Mouse (Mus musculus) lung, postnatal 14 days (tissue): ENCODE measurements around the gene Tpm3.
A peak's percentile ranks its signal among the peaks of the same experiment; 100 is the strongest.

ENCODE experiments used
- DNase-seq: peaks from one replicate; pipeline ENCODE4 v3.0.0; 2021

Gene Tpm3

GRCm38 (mm10) chr3:90072294-90072693, at the start of gene Tpm3:
Gene Tpm3 (plus strand): TSS chr3:90072649.
- no peak for DNase-seq

GRCm38 (mm10) chr3:90034653-90035052, 37.8 kb upstream of the Tpm3 start:
- no peak for DNase-seq

DNA sequence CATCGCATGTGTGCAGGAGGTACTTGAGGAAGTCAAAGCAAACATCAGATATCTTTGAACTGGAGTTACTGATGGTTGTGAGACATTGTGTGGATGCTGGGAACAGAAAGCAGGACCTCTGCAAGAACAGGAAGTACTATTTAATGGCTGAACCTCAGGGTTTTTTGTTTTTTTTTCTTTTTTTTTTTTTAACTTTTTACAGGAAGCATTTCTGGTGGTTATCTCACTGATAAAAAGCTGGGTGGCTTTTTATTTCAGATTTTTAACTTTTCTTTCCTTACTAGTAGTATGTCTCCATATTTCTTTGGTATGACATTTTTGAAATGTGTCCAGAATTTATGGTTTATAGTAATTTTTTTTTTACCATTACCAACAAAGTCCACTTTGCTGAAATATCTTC, 36.2 kb upstream of the Tpm3 start:
- DNase-seq = no peak

DNA sequence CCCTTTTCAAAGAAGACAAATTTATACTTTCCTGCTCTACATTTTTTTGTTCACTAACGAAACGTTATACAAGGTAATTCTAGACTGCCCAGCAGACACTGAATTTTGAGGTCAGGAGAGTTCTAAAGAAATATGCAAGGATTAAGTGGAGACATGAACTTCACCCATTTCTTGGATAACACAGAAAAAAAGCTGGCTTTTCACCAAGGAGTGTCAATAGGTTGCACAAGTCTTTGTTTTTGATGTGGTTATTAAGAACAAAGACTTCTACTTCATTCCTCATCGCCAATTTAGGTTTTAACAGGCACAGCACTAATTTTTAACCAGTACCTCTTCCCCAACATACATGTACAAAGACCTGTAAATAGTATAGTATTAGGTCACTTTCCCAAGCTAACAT, 22.8 kb upstream of the Tpm3 start:
- DNase-seq = no peak

GRCm38 (mm10) chr3:90051441-90052350, 20.8 kb upstream of the Tpm3 start, which contains the start of gene 4933434E20Rik:
Gene 4933434E20Rik (plus strand): TSS chr3:90051636.
- DNase-seq = peak; percentile 63

- peak; percentile 93 for DNase-seq
Observed at GRCm38 (mm10) chr3:90052351-90053241, 19.9 kb upstream of the Tpm3 start, which contains the start of gene Ubap2l. Gene Ubap2l (minus strand): TSS chr3:90052628.

GRCm38 (mm10) chr3:90061549-90061948, 10.9 kb upstream of the Tpm3 start:
- no peak for DNase-seq

DNA sequence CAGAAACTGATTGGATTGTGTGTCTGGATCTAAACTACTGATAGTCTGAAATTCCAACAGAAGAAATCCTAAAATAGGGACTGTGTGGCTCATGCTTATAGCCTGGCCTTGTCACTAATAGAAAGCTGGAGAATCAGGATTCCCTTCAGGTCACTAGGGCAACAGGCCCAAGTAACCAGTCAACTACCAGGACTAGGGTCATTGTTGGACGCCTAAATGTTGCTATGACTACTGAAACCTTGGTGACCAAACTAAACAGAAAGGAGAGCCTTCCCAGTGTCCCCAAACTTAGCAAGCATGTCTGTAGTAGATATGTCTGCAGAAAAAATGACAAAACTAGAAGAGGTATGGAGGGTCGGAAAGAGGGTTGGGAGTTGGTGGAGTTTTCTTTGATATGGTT, 9.9 kb upstream of the Tpm3 start:
- DNase-seq = no peak

GRCm38 (mm10) chr3:90064383-90064782, 8.1 kb upstream of the Tpm3 start:
- no peak for DNase-seq

- DNase-seq = peak; percentile 65
Observed at GRCm38 (mm10) chr3:90065553-90065952, 6.9 kb upstream of the Tpm3 start.

DNA sequence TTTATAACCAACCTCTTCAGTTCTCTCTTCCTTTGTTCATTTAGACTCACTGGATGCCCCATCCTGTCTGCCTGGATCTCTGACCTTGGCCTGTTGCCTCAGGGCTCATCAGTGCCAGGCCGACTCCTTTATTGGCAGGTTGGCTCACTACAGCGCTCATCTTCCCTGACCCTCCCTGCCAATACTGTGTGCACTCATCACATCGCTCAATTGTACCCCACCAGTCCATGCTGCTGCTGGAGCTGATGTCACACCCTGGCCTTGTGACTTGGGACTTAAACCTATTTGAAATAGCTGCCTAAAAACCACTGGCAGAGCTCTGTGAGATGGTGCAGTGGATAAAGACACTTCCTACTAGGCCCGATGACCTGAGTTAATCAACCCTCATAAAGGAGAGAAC, 4.6 kb upstream of the Tpm3 start:
- no peak for DNase-seq

DNA sequence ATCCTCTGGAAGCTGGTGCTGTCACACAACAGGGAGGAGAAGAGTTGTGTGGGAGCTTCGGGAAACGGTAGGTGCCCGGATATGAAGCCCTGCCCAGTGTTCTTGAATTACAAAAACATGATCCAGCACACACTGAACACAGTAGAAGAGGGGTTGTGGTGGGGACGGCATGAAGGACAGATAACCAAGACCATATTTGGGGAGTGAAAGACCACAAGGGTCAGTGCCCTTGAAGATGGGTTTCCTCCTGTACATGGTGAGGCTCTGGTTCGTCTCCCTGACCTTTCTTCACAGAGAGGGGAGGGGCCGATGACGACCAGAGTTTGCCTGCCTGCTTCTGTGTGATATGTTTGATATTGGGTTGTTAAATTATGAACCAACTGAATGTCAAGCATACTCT, 2.8 kb upstream of the Tpm3 start:
- DNase-seq = no peak

GRCm38 (mm10) chr3:90076921-90077716, 4.7 kb downstream of the Tpm3 start:
- peak; percentile 90 for DNase-seq

- DNase-seq = no peak
Observed at GRCm38 (mm10) chr3:90078224-90078623, 5.8 kb downstream of the Tpm3 start.

GRCm38 (mm10) chr3:90079133-90079762, 6.8 kb downstream of the Tpm3 start:
- DNase-seq = peak; percentile 93

DNA sequence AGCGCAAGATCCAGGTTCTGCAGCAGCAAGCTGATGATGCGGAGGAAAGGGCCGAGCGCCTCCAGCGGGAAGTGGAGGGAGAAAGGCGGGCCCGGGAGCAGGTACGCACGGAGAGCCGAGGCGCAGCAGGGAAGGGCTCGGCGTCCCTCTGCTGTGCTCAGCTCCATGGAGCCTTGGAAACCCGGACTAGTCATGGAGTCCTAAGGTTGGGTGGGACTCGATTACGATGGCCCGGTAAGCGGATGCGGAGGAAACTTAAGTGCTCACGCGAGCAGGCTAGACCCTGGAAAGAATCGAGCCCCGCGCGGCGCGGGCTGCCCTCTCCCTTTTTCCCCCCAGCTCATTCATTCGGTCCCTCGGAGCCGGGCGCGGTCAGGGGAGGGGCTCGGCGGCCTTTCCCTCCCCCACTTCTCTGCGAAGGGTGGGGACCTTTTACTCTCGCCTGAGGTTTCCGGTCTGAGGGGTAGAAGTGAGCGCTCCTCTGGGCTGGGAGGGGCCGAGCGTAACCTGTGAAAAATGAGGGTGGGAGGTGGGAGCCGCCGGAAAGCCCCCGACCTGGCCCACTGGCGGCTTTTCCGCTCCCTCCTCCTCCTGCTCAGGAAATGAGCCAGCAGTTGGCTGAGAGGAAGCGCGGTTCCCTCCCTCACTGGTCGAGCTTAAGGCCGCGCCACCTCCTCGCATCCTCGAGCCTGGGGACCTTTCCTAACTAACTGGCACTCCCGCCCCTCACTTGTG, 7.5 kb downstream of the Tpm3 start:
- peak; percentile 80 for DNase-seq

GRCm38 (mm10) chr3:90080498-90080863, 8.0 kb downstream of the Tpm3 start:
- DNase-seq = no peak

DNA sequence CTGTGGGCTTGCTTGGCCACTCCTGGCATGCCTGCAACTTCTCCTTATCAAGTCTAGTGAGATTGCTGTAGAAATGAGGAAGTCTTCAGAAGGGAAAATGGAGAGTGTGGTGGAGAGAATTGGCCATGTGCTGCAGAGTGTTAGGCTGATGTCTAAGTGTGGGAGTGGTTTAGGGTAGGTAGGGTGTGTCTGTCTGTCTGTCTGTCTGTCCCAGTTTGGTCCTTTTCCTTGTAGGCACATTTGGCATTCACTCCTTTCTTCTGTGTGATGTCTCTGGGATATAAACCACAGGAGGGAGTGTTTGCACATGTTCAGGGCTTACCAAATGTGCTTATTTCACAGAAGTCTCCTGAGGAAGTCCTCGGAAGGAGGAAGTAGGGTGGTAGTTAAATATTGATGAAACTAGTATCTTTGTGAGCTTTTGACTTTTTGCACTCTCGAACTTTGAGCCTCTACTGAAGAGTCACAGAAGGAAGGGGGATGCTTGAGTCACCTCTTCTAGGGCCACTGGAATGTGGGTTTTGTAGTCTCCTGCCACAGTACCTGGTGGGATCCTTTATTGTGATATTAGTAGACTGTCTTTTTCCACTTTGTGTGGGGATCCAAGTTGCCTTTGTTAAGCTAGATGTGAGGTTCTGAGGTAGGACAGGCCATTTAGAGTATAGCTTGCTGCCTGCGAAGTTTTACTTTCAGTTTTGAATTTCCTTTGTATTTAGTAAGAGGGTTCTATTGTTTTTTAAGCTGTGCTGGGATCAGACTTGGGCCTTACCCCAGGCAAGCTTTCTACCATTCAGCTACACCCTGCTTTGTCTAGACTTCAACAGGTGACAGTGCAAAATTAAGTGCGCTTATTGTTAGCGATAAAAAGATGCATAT, 9.2 kb downstream of the Tpm3 start:
- DNase-seq = no peak

DNA sequence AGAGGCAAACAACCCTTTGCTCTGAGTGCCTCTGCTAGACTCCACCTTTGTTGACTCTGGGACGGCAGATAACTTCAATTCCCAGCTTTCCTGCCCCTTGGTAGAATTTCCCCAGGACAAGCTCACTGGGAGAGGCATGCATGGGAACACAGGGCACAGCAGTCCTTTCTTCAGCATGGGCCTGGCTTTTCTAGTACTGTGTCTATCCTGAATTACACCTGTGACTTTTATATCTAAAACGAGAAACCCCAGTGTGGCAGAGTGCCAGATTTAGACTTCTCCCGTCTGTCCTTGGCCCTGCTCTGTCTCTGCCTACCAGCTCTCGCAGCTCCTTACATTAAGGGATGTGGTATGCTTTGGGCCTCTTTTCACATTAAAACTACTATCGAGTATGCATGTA, 10.6 kb downstream of the Tpm3 start:
- peak; percentile 29 for DNase-seq

- DNase-seq = no peak
Observed at GRCm38 (mm10) chr3:90083698-90084324, 11.4 kb downstream of the Tpm3 start.
